Mouse (Mus musculus) testis, adult 2 months (tissue): ENCODE data around the gene Gps1.
"Not testable (repeated sequence)": the region's sequence is repeated elsewhere in the genome, so short reads cannot be mapped to it uniquely, and the experiment has no call there.

Experiments used
- CTCF ChIP-seq: fragments of 200-500 bp; IDR thresholded peaks from 2 replicates; pipeline ENCODE4 v1.5.1; 2012; ENCODE audit warnings: low read depth, mild to moderate bottlenecking, inconsistent platforms, low read length, moderate library complexity; ENCODE audit not compliant: control insufficient read depth, insufficient read depth, insufficient replicate concordance
- POLR2A ChIP-seq: fragments of 200-500 bp; IDR thresholded peaks from 2 replicates; pipeline ENCODE4 v1.6.1; 2012; ENCODE audit warnings: low read depth, mild to moderate bottlenecking, inconsistent platforms, low read length, moderate library complexity; ENCODE audit not compliant: control insufficient read depth

GRCm38 (mm10) chr11:120762672-120763041, 21.4 kb upstream of the Gps1 start, which contains the start of gene Hmga1b:
- TF ChIP-seq CTCF, POLR2A: not testable (repeated sequence)
